Mouse (Mus musculus) gastrocnemius, postnatal 10 days (tissue): ENCODE data around the gene Gm48551. TPM values are rescaled to one million over a fixed set of nuclear protein-coding genes. Genes with fewer than 3 reads are reported as not detected.

ENCODE experiments used
- DNase-seq: peaks from one replicate; pipeline ENCODE4 v3.0.0; 2021; ENCODE audit warnings: mixed read lengths
- total RNA-seq, 2 experiments: library from RNA; stranded (reverse); gene quantifications; 2 replicates each; pipeline ENCODE4 v1.2.3; 2021

Gm48551 gene
- total RNA-seq, 2 experiments from 2014 or later, result 0.40 to 0.45 TPM

- no peak for DNase-seq
Measured at GRCm38 (mm10) chr10:81418216-81419070, 34.2 kb downstream of the Gm48551 start.

GRCm38 (mm10) chr10:81419111-81419928 lies 35.1 kb downstream of the Gm48551 start:
- DNase-seq, result peak; percentile 8

- peak; percentile 16 for DNase-seq
Measured at GRCm38 (mm10) chr10:81420191-81420767, 36.0 kb downstream of the Gm48551 start.

- peak; percentile 9 for DNase-seq
Measured at GRCm38 (mm10) chr10:81421041-81421796, 37.0 kb downstream of the Gm48551 start.

- DNase-seq, result peak; percentile 40
Measured at GRCm38 (mm10) chr10:81421797-81422100, 37.5 kb downstream of the Gm48551 start.

- DNase-seq, result peak; percentile 27
Measured at GRCm38 (mm10) chr10:81422191-81422590, 37.9 kb downstream of the Gm48551 start.

- no peak for DNase-seq
Measured at GRCm38 (mm10) chr10:81422661-81423217, 38.5 kb downstream of the Gm48551 start.

- peak; percentile 15 for DNase-seq
Measured at GRCm38 (mm10) chr10:81423476-81424245, 39.4 kb downstream of the Gm48551 start.

- DNase-seq, result peak; percentile 81
Measured at GRCm38 (mm10) chr10:81424246-81425051, 40.2 kb downstream of the Gm48551 start.

- DNase-seq, result peak; percentile 70
Measured at GRCm38 (mm10) chr10:81425236-81425850, 41.1 kb downstream of the Gm48551 start.

- peak; percentile 71 for DNase-seq
Measured at GRCm38 (mm10) chr10:81426081-81426671, 41.9 kb downstream of the Gm48551 start.

GRCm38 (mm10) chr10:81426897-81427296 lies 42.6 kb downstream of the Gm48551 start:
- peak; percentile 78 for DNase-seq

- DNase-seq, result no peak
Measured at GRCm38 (mm10) chr10:81427327-81427726, 43.1 kb downstream of the Gm48551 start.

GRCm38 (mm10) chr10:81427804-81428506 lies 43.7 kb downstream of the Gm48551 start:
- peak; percentile 14 for DNase-seq

GRCm38 (mm10) chr10:81428507-81428870 lies 44.2 kb downstream of the Gm48551 start:
- DNase-seq, result no peak

GRCm38 (mm10) chr10:81429092-81429491 lies 44.8 kb downstream of the Gm48551 start:
- peak; percentile 8 for DNase-seq

- DNase-seq, result peak; percentile 79
Measured at GRCm38 (mm10) chr10:81429605-81430061, 45.4 kb downstream of the Gm48551 start.

GRCm38 (mm10) chr10:81430141-81430830 lies 46.0 kb downstream of the Gm48551 start:
- peak; percentile 89 for DNase-seq
